Mouse (Mus musculus) liver, embryonic 14.5 days (tissue): ENCODE results near the gene Prss36.

Experiments
- CTCF ChIP-seq: IDR thresholded peaks from 2 replicates; pipeline ENCODE4 v1.5.1; 2016; ENCODE audit warnings: antibody characterized with exemption, low read depth, control low read depth
- EP300 ChIP-seq: IDR thresholded peaks from 2 replicates; pipeline ENCODE4 v1.6.1; 2016; ENCODE audit warnings: antibody characterized with exemption, low read depth

DNA sequence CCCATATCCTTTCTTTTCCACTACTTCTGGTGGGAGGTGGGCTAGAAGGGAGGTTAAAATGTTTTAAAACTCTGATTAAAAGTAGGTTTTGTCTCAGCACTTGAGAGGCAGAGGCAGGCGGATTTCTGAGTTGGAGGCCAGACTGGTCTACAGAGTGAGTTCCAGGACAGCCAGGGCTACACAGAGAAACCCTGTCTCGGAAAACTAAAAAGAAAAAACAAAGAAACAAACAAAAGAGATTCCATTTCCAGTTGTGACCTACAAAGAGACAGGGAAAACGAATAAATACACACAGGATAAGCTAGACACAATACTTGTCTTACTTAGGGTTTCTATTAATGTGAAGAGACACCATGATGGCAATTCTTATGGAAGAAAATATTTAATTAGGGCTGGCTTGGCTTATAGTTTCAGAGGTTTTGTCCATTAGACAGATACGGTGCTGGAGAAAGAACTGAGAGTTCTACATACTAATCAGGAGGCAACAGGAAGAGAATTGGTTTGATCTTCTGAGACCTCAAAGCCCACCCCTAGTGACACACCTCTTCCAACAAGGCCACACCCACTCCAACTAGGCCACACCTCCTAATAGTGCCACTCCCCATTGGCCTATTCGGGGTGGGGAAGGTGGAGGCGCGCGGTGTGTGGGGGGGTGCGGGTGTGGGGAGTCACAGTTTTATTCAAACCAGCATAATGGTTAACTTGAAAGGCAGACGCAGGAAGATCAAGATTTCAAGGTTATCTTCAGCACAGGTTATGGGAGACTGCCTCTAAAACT is 48.2 kb downstream of the Prss36 start:
- TF ChIP-seq CTCF: no peak
- TF ChIP-seq EP300: no peak
